Mouse (Mus musculus) monocyte, adult 2 months (primary cell): ENCODE results near the gene Zfp771.

Source experiments
- DNase-seq, 2 experiments: peaks; one replicate each; pipeline ENCODE4 v3.0.0; 2022; ENCODE audit warnings: low spot score in 2 of 2, low read depth in 1 of 2

Gene Zfp771

GRCm38 (mm10) chr7:127282190-127282589 is 38.1 kb downstream of the Zfp771 start:
- DNase-seq, result no peak

- no peak for DNase-seq
These were observed 41.1 kb downstream of the Zfp771 start for GRCm38 (mm10) chr7:127285154-127285553.

- DNase-seq, result no peak
These were observed 43.9 kb downstream of the Zfp771 start for GRCm38 (mm10) chr7:127287940-127288339.

GRCm38 (mm10) chr7:127289306-127289705 is 45.2 kb downstream of the Zfp771 start:
- DNase-seq, result no peak

GRCm38 (mm10) chr7:127290142-127290541 is 46.1 kb downstream of the Zfp771 start:
- peak in 1 of 2 experiments; percentile 26 for DNase-seq

- peak; percentile 37 to 68 for DNase-seq
These were observed 52.0 kb downstream of the Zfp771 start, which contains the start of gene Itgal for GRCm38 (mm10) chr7:127296098-127296497. TSS of gene Itgal (plus strand) at chr7:127296260.

- peak; percentile 37 to 59 for DNase-seq
These were observed 52.9 kb downstream of the Zfp771 start for GRCm38 (mm10) chr7:127296786-127297555.

GRCm38 (mm10) chr7:127297586-127298193 is 53.6 kb downstream of the Zfp771 start:
- no peak for DNase-seq
